Mouse (Mus musculus) heart, embryonic 13.5 days (tissue): ENCODE measurements around the gene Wdr37. TPM values are rescaled to one million over a fixed set of nuclear protein-coding genes. Genes with fewer than 3 reads are reported as not detected.

Experiments
- ATAC-seq: fragments of 200-750 bp; cut with Nextera tagmentation; 2 replicates; pipeline ENCODE4 v1.8.0; 2017; ENCODE audit warnings: moderate TSS enrichment; ENCODE audit not compliant: insufficient number of reproducible peaks, low FRiP score, low TSS enrichment; ENCODE audit errors: extremely low read depth
- H3K27ac ChIP-seq: fragments of 300-500 bp; sonication (generic); replicated peaks from 2 replicates; pipeline ENCODE4 v1.5.1; 2015; ENCODE audit warnings: moderate library complexity, mild to moderate bottlenecking, inconsistent platforms
- H3K27me3 ChIP-seq: fragments of 300-500 bp; sonication (generic); replicated peaks from 2 replicates; pipeline ENCODE4 v1.6.1; 2015; ENCODE audit warnings: mild to moderate bottlenecking, inconsistent platforms
- H3K36me3 ChIP-seq: fragments of 300-500 bp; sonication (generic); 2 replicates; pipeline ENCODE4 v1.6.1; 2015; ENCODE audit warnings: mild to moderate bottlenecking, inconsistent platforms
- H3K4me1 ChIP-seq: fragments of 300-500 bp; sonication (generic); 2 replicates; pipeline ENCODE4 v1.6.1; 2015; ENCODE audit warnings: inconsistent platforms
- H3K4me2 ChIP-seq: fragments of 300-500 bp; sonication (generic); 2 replicates; pipeline ENCODE4 v1.6.1; 2015; ENCODE audit warnings: inconsistent platforms, mild to moderate bottlenecking, moderate library complexity
- H3K4me3 ChIP-seq: fragments of 300-500 bp; sonication (generic); 2 replicates; pipeline ENCODE4 v1.5.1; 2015; ENCODE audit warnings: moderate library complexity, mild to moderate bottlenecking, inconsistent platforms
- H3K9ac ChIP-seq: fragments of 300-500 bp; sonication (generic); 2 replicates; pipeline ENCODE4 v1.6.1; 2015; ENCODE audit warnings: inconsistent platforms, mild to moderate bottlenecking, moderate library complexity
- H3K9me3 ChIP-seq: fragments of 300-500 bp; sonication (generic); 2 replicates; pipeline ENCODE4 v1.6.1; 2016; ENCODE audit warnings: inconsistent platforms
- WGBS: fragments of 180-500 bp; shearing (Covaris S2); methylation state at CpG from one replicate; pipeline ENCODE4 v1.1.7; 2015; ENCODE audit warnings: mixed read lengths; 5-methylcytosine and 5-hydroxymethylcytosine counted together
- polyA plus RNA-seq: library from polyadenylated mRNA; unstranded; fragments of >200 nt; fragmentation: Nextera tagmentation; extraction: Ambion mirVana; gene quantifications from 2 replicates; pipeline ENCODE4 v1.2.1, GENCODE M21; 2015

Wdr37 gene
- polyA plus RNA-seq, 1 experiment from 2014 or later = 15.6 TPM

- peaks cover 84% of the 10 kb centered on the region for H3K36me3 ChIP-seq
- H3K4me2 ChIP-seq = no peak overlapping the region
- peak overlapping the region; percentile 78 for H3K27ac ChIP-seq
- ATAC-seq = no peak
- no peaks in the 10 kb centered on the region for H3K9me3 ChIP-seq
- no peak overlapping the region for H3K9ac ChIP-seq
- H3K4me3 ChIP-seq = no peak overlapping the region
- no peaks in the 10 kb centered on the region for H3K4me1 ChIP-seq
- WGBS = 64% methylated on average over 6 of the region's 6 CpGs
- H3K27me3 ChIP-seq = no peaks in the 10 kb centered on the region
Measured at GRCm38 (mm10) chr13:8839937-8840336, 31.8 kb downstream of the Wdr37 start.

- Histone ChIP-seq H3K36me3 (peaks cover 89% of the 10 kb centered on the region), H3K9me3 (no peaks in the 10 kb centered on the region), H3K4me1 (no peaks in the 10 kb centered on the region), H3K9ac (no peak overlapping the region), H3K4me2 (no peak overlapping the region), H3K27me3 (no peaks in the 10 kb centered on the region), H3K4me3 (no peak overlapping the region), H3K27ac (peak overlapping the region; percentile 78)
- 87% methylated on average over 10 of the region's 10 CpGs for WGBS
- ATAC-seq = no peak
Measured at GRCm38 (mm10) chr13:8839111-8839510, 32.6 kb downstream of the Wdr37 start.

- Histone ChIP-seq H3K36me3 (peaks cover 91% of the 10 kb centered on the region), H3K9me3 (no peaks in the 10 kb centered on the region), H3K4me1 (no peaks in the 10 kb centered on the region), H3K4me2 (no peak overlapping the region), H3K9ac (no peak overlapping the region), H3K27ac (no peak overlapping the region), H3K27me3 (no peaks in the 10 kb centered on the region), H3K4me3 (no peak overlapping the region)
- no peak for ATAC-seq
- 77% methylated on average over 3 of the region's 3 CpGs for WGBS
Measured at GRCm38 (mm10) chr13:8838394-8838793, 33.3 kb downstream of the Wdr37 start.

GRCm38 (mm10) chr13:8834573-8834972 is 37.1 kb downstream of the Wdr37 start:
- no peaks in the 10 kb centered on the region for H3K4me1 ChIP-seq
- H3K36me3 ChIP-seq = peaks cover 80% of the 10 kb centered on the region
- 94% methylated on average over 5 of the region's 5 CpGs for WGBS
- H3K9me3 ChIP-seq = no peaks in the 10 kb centered on the region
- H3K27ac ChIP-seq = no peak overlapping the region
- no peaks in the 10 kb centered on the region for H3K27me3 ChIP-seq
- no peak overlapping the region for H3K4me3 ChIP-seq
- H3K4me2 ChIP-seq = no peak overlapping the region
- H3K9ac ChIP-seq = no peak overlapping the region
- no peak for ATAC-seq

GRCm38 (mm10) chr13:8831546-8832251 is 40.0 kb downstream of the Wdr37 start:
- Histone ChIP-seq H3K9ac (no peak overlapping the region), H3K4me2 (no peak overlapping the region), H3K27me3 (no peaks in the 10 kb centered on the region), H3K27ac (no peak overlapping the region), H3K9me3 (no peaks in the 10 kb centered on the region), H3K4me1 (peaks cover 4% of the 10 kb centered on the region; the same call in 1 of the 2 replicates), H3K4me3 (no peak overlapping the region), H3K36me3 (peaks cover 78% of the 10 kb centered on the region)
- no peak for ATAC-seq
- 83% methylated on average over 7 of the region's 7 CpGs for WGBS

GRCm38 (mm10) chr13:8830696-8831095 is 41.0 kb downstream of the Wdr37 start:
- Histone ChIP-seq H3K27ac (no peak overlapping the region), H3K9me3 (no peaks in the 10 kb centered on the region), H3K4me3 (no peak overlapping the region), H3K27me3 (no peaks in the 10 kb centered on the region), H3K4me2 (no peak overlapping the region), H3K4me1 (peaks cover 5% of the 10 kb centered on the region; the same call in 1 of the 2 replicates), H3K9ac (no peak overlapping the region), H3K36me3 (peaks cover 71% of the 10 kb centered on the region)
- no peak for ATAC-seq

GRCm38 (mm10) chr13:8829784-8830183 is 41.9 kb downstream of the Wdr37 start:
- H3K9me3 ChIP-seq = no peaks in the 10 kb centered on the region
- ATAC-seq = no peak
- no peaks in the 10 kb centered on the region for H3K27me3 ChIP-seq
- no peak overlapping the region for H3K27ac ChIP-seq
- 68% methylated on average over 5 of the region's 5 CpGs for WGBS
- H3K4me3 ChIP-seq = no peak overlapping the region
- H3K36me3 ChIP-seq = peaks cover 66% of the 10 kb centered on the region
- H3K4me1 ChIP-seq = peaks cover 5% of the 10 kb centered on the region; the same call in 1 of the 2 replicates
- no peak overlapping the region for H3K9ac ChIP-seq
- no peak overlapping the region for H3K4me2 ChIP-seq

- H3K36me3 ChIP-seq = peaks cover 61% of the 10 kb centered on the region
- no peak for ATAC-seq
- WGBS = 92% methylated on average over 1 of the region's 1 CpGs
- H3K4me1 ChIP-seq = peaks cover 5% of the 10 kb centered on the region; the same call in 1 of the 2 replicates
- no peak overlapping the region for H3K4me3 ChIP-seq
- H3K9me3 ChIP-seq = no peaks in the 10 kb centered on the region
- no peaks in the 10 kb centered on the region for H3K27me3 ChIP-seq
- H3K27ac ChIP-seq = no peak overlapping the region
- no peak overlapping the region for H3K9ac ChIP-seq
- H3K4me2 ChIP-seq = no peak overlapping the region
Measured at GRCm38 (mm10) chr13:8828946-8829345, 42.8 kb downstream of the Wdr37 start.

- Histone ChIP-seq H3K4me2 (no peak overlapping the region), H3K36me3 (peaks cover 72% of the 10 kb centered on the region), H3K9me3 (no peaks in the 10 kb centered on the region), H3K27ac (no peak overlapping the region), H3K4me3 (no peak overlapping the region), H3K27me3 (no peaks in the 10 kb centered on the region), H3K9ac (no peak overlapping the region), H3K4me1 (peaks cover 5% of the 10 kb centered on the region; the same call in 1 of the 2 replicates)
- 69% methylated on average over 8 of the region's 8 CpGs for WGBS
- no peak for ATAC-seq
Measured at GRCm38 (mm10) chr13:8823546-8823945, 48.2 kb downstream of the Wdr37 start.

- ATAC-seq = no peak
Measured at GRCm38 (mm10) chr13:8823120-8823519, 48.6 kb downstream of the Wdr37 start.

GRCm38 (mm10) chr13:8822201-8822600 is 49.5 kb downstream of the Wdr37 start:
- Histone ChIP-seq H3K36me3 (peaks cover 77% of the 10 kb centered on the region), H3K27me3 (no peaks in the 10 kb centered on the region), H3K4me3 (no peak overlapping the region), H3K9me3 (no peaks in the 10 kb centered on the region), H3K4me1 (peaks cover 5% of the 10 kb centered on the region; the same call in 1 of the 2 replicates), H3K27ac (no peak overlapping the region), H3K9ac (no peak overlapping the region), H3K4me2 (no peak overlapping the region)
- ATAC-seq = no peak
- 93% methylated on average over 4 of the region's 4 CpGs for WGBS

More at GRCm38 (mm10) chr13:8823120-8823519, 48.6 kb downstream of the Wdr37 start:
- WGBS = 75% methylated on average over 6 of the region's 6 CpGs
- Histone ChIP-seq H3K27me3 (no peaks in the 10 kb centered on the region), H3K9ac (no peak overlapping the region), H3K27ac (no peak overlapping the region), H3K4me3 (no peak overlapping the region), H3K4me1 (peaks cover 5% of the 10 kb centered on the region; the same call in 1 of the 2 replicates), H3K36me3 (peaks cover 72% of the 10 kb centered on the region), H3K9me3 (no peaks in the 10 kb centered on the region), H3K4me2 (no peak overlapping the region)

- no peak overlapping the region for H3K4me2 ChIP-seq
- peaks cover 18% of the 10 kb centered on the region for H3K36me3 ChIP-seq
- peaks cover 5% of the 10 kb centered on the region for H3K4me1 ChIP-seq
- H3K27me3 ChIP-seq = no peaks in the 10 kb centered on the region
- no peak for ATAC-seq
- H3K4me3 ChIP-seq = no peak overlapping the region
- no peaks in the 10 kb centered on the region for H3K9me3 ChIP-seq
- no peak overlapping the region for H3K9ac ChIP-seq
- 94% methylated on average over 2 of the region's 2 CpGs for WGBS
- no peak overlapping the region for H3K27ac ChIP-seq
Measured at GRCm38 (mm10) chr13:8805931-8806330, 65.8 kb downstream of the Wdr37 start.
